Mouse (Mus musculus): ENCODE measurements at regions not wholly inside any gene's neighbourhood (a gene's known extent, or its start where the extent isn't known, plus 50 kb on each side); places are given as distances from the start of the nearest gene placed in this dataset.

DNA sequence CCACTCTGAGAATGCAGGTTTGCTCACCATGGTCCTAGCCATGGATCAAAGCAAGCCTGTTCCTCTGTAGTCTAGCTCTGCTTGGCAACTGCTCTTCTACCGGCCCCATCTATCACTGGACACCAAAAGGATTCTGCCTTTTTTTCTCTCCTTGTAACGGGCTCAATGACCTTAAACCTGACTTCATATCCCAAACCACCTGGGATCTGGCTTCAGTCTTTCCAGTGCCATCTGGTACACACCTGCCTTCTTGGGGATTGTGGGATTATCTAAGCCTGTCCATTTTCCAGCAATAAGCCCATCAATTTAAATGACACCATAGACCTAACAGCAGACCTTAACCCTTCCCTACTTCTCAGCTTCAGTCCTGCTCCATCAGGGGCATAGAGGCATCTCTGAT is 179.6 kb upstream of the Daam1 start:
- TF ChIP-seq CTCF (IDR thresholded peaks at IDR 0.05; ENCODE audit: low read depth) = no peak
- TF ChIP-seq EP300 (IDR thresholded peaks at IDR 0.05; ENCODE audit: low read depth) = no peak

All from liver, embryonic 14.5 days (tissue).